Mouse (Mus musculus) midbrain, embryonic 15.5 days (tissue): Measurements from ENCODE around the gene Galnt11. TPM values are rescaled to one million over a fixed set of nuclear protein-coding genes. Genes with fewer than 3 reads are reported as not detected.
A peak's percentile ranks its signal among the peaks of the same experiment; 100 is the strongest.
"Not testable (repeated sequence)": the region's sequence is repeated elsewhere in the genome, so short reads cannot be mapped to it uniquely, and the experiment has no call there.

Experiments used
- ATAC-seq: fragments of 200-750 bp; cut with Nextera tagmentation; replicated peaks from 2 replicates; pipeline ENCODE4 v1.8.0; 2017; ENCODE audit warnings: moderate TSS enrichment
- H3K27ac ChIP-seq: fragments of 300-500 bp; sonication (generic); 2 replicates; pipeline ENCODE4 v1.5.1; 2015; ENCODE audit warnings: mild to moderate bottlenecking, inconsistent platforms
- H3K27me3 ChIP-seq: fragments of 300-500 bp; sonication (generic); replicated peaks from 2 replicates; pipeline ENCODE4 v1.6.1; 2015; ENCODE audit warnings: inconsistent platforms
- H3K36me3 ChIP-seq: fragments of 300-500 bp; sonication (generic); replicated peaks from 2 replicates; pipeline ENCODE4 v1.6.1; 2015; ENCODE audit warnings: inconsistent platforms
- H3K4me1 ChIP-seq: fragments of 300-500 bp; sonication (generic); 2 replicates; pipeline ENCODE4 v1.6.1; 2015; ENCODE audit warnings: inconsistent platforms
- H3K4me2 ChIP-seq: fragments of 300-500 bp; sonication (generic); 2 replicates; pipeline ENCODE4 v1.6.1; 2015; ENCODE audit warnings: inconsistent platforms, mild to moderate bottlenecking, moderate library complexity
- H3K4me3 ChIP-seq: fragments of 300-500 bp; sonication (generic); 2 replicates; pipeline ENCODE4 v1.5.1; 2015; ENCODE audit warnings: mild to moderate bottlenecking, inconsistent platforms
- H3K9ac ChIP-seq: fragments of 300-500 bp; sonication (generic); 2 replicates; pipeline ENCODE4 v1.6.1; 2015; ENCODE audit warnings: mild to moderate bottlenecking, inconsistent platforms
- H3K9me3 ChIP-seq: fragments of 300-500 bp; sonication (generic); 2 replicates; pipeline ENCODE4 v1.6.1; 2016; ENCODE audit warnings: inconsistent platforms
- WGBS: fragments of 180-500 bp; shearing (Covaris S2); methylation state at CpG from one replicate; pipeline ENCODE4 v1.1.7; 2015; ENCODE audit warnings: mixed read lengths; 5-methylcytosine and 5-hydroxymethylcytosine counted together
- polyA plus RNA-seq: library from polyadenylated mRNA; unstranded; fragments of >200 nt; fragmentation: Nextera tagmentation; extraction: Ambion mirVana; gene quantifications from 2 replicates; pipeline ENCODE4 v1.2.1, GENCODE M21; 2015

The Galnt11 gene
- polyA plus RNA-seq, 1 experiment from 2014 or later: 51.9 TPM

GRCm38 (mm10) chr5:25215006-25215405 lies 6.7 kb upstream of the Galnt11 start:
- Histone ChIP-seq H3K27me3 (no peaks in the 10 kb centered on the region), H3K4me1 (no peaks in the 10 kb centered on the region), H3K4me2 (no peak overlapping the region), H3K4me3 (no peak overlapping the region), H3K36me3 (no peaks in the 10 kb centered on the region), H3K27ac (no peak overlapping the region), H3K9me3 (no peaks in the 10 kb centered on the region), H3K9ac (no peak overlapping the region)
- WGBS: 90% methylated on average over 6 of the region's 6 CpGs
- no peak for ATAC-seq

- Histone ChIP-seq H3K4me1 (peaks cover 15% of the 10 kb centered on the region), H3K9ac (peak within 1 kb of the TSS; percentile 90), H3K9me3 (no peaks in the 10 kb centered on the region), H3K4me3 (peak within 1 kb of the TSS; percentile 88), H3K36me3 (no peaks in the 10 kb centered on the region), H3K27me3 (no peaks in the 10 kb centered on the region), H3K4me2 (peak within 1 kb of the TSS; percentile 67), H3K27ac (peak within 1 kb of the TSS; percentile 96)
- 3% methylated on average over 72 of the region's 72 CpGs for WGBS
- ATAC-seq: peak; percentile 98
These were observed 1.3 kb downstream of the Galnt11 start, which contains the start of gene E130116L18Rik for GRCm38 (mm10) chr5:25222752-25223702. Gene E130116L18Rik (minus strand): TSS chr5:25223153.

DNA sequence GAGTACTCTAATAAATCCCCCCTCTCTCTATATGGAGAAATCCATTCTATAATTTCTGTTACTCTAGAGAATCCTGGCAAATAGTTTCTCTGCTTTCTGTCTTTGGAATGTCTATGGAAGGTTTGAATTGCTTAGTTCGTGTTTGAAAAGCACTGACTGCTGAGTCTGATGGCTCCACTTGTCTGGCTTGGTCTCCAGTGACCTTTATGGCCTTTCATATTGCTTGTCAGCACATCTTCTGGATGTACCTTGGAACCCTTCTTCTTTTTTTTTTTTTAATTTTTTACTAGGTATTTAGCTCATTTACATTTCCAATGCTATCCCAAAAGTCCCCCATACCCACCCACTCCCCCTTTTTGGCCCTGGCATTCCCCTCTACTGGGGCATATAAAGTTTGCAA lies 2.7 kb downstream of the Galnt11 start:
- not testable (repeated sequence) for H3K4me3 ChIP-seq, H3K27ac ChIP-seq, H3K9ac ChIP-seq, H3K27me3 ChIP-seq, ATAC-seq, H3K9me3 ChIP-seq, H3K36me3 ChIP-seq
- peak overlapping the region; percentile 67; the same call in 1 of the 2 replicates for H3K4me2 ChIP-seq
- 79% methylated on average over 1 of the region's 1 CpGs for WGBS
- H3K4me1 ChIP-seq: peaks cover 15% of the 10 kb centered on the region

GRCm38 (mm10) chr5:25243101-25243500 lies 21.4 kb downstream of the Galnt11 start:
- H3K27ac ChIP-seq: no peak overlapping the region
- no peak for ATAC-seq
- no peaks in the 10 kb centered on the region for H3K9me3 ChIP-seq
- H3K27me3 ChIP-seq: no peaks in the 10 kb centered on the region
- no peak overlapping the region for H3K4me2 ChIP-seq
- H3K36me3 ChIP-seq: 0 out of 2 replicates have a peak, but pooled peaks cover 4% of the 10 kb centered on the region
- H3K9ac ChIP-seq: no peak overlapping the region
- WGBS: 97% methylated on average over 6 of the region's 6 CpGs
- H3K4me3 ChIP-seq: no peak overlapping the region
- H3K4me1 ChIP-seq: no peaks in the 10 kb centered on the region

DNA sequence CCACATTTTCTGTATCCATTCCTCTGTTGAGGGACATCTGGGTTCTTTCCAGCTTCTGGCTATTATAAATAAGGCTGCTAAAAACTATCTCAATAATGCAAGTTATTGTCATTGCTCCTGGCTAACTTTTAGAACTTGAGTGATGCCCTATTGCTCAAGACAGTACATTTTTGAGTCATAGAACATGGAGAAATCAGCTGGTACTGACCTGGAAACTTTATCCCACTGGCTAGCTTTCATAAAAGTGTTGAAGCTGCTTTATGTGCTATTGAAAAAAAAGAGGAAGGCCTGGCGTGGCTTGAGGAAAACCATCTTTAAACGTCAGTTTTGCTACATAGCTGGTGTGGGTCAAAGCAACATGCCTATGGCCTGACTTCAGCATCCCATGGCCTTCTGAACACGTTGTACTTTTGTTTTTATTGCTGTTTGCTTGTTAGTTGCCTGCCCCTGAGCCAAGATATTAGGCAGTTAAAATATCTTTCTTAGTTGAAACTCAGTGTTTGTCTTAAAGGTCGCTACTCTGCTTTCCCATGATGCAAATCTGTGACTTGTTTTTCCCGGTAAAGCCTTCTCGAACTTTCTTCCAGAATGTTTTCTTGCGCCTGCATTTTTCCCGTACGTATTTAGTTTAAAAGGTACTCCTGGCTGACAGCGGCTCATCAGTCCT lies 24.2 kb downstream of the Galnt11 start:
- Histone ChIP-seq H3K4me2 (no peak overlapping the region), H3K27me3 (no peaks in the 10 kb centered on the region), H3K36me3 (peaks cover 17% of the 10 kb centered on the region), H3K9me3 (no peaks in the 10 kb centered on the region), H3K27ac (no peak overlapping the region), H3K9ac (no peak overlapping the region), H3K4me1 (no peaks in the 10 kb centered on the region), H3K4me3 (no peak overlapping the region)
- ATAC-seq: no peak
- 89% methylated on average over 10 of the region's 10 CpGs for WGBS

DNA sequence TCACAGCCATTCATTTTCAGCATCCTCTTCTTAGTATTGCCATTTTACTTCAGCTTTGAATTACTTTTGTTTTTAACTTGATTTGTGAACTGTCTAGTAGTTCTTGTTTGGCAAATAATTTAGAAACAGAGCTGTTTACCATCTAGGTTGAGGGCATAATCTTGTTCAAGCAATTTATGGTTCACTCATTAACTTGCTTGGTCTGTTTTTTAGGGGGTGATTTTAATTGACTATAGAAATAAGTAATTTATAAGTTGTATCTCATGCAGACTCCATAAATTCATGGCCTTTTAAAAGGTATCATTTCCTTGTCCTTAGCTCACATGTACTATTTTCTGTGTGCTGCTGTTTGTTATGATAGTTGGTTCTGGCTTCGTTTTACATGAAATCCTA lies 24.8 kb downstream of the Galnt11 start:
- no peak overlapping the region for H3K9ac ChIP-seq
- no peak overlapping the region for H3K27ac ChIP-seq
- H3K9me3 ChIP-seq: no peaks in the 10 kb centered on the region
- H3K36me3 ChIP-seq: peaks cover 23% of the 10 kb centered on the region
- H3K27me3 ChIP-seq: no peaks in the 10 kb centered on the region
- no peak overlapping the region for H3K4me3 ChIP-seq
- no peak overlapping the region for H3K4me2 ChIP-seq
- no peak for ATAC-seq
- H3K4me1 ChIP-seq: no peaks in the 10 kb centered on the region
- WGBS: 73% methylated on average over 1 of the region's 1 CpGs

GRCm38 (mm10) chr5:25247036-25247435 lies 25.3 kb downstream of the Galnt11 start:
- no peak overlapping the region for H3K9ac ChIP-seq
- H3K36me3 ChIP-seq: peaks cover 28% of the 10 kb centered on the region
- H3K4me2 ChIP-seq: no peak overlapping the region
- WGBS: 84% methylated on average over 3 of the region's 3 CpGs
- H3K9me3 ChIP-seq: no peaks in the 10 kb centered on the region
- no peak overlapping the region for H3K4me3 ChIP-seq
- ATAC-seq: no peak
- no peak overlapping the region for H3K27ac ChIP-seq
- no peaks in the 10 kb centered on the region for H3K27me3 ChIP-seq
- no peaks in the 10 kb centered on the region for H3K4me1 ChIP-seq

GRCm38 (mm10) chr5:25252423-25252822 lies 30.7 kb downstream of the Galnt11 start:
- no peak for ATAC-seq
- Histone ChIP-seq H3K9ac (no peak overlapping the region), H3K4me2 (no peak overlapping the region), H3K9me3 (no peaks in the 10 kb centered on the region), H3K36me3 (peaks cover 43% of the 10 kb centered on the region), H3K4me3 (no peak overlapping the region), H3K27ac (no peak overlapping the region), H3K27me3 (no peaks in the 10 kb centered on the region), H3K4me1 (no peaks in the 10 kb centered on the region)
- 83% methylated on average over 2 of the region's 2 CpGs for whole genome bisulfite sequencing

DNA sequence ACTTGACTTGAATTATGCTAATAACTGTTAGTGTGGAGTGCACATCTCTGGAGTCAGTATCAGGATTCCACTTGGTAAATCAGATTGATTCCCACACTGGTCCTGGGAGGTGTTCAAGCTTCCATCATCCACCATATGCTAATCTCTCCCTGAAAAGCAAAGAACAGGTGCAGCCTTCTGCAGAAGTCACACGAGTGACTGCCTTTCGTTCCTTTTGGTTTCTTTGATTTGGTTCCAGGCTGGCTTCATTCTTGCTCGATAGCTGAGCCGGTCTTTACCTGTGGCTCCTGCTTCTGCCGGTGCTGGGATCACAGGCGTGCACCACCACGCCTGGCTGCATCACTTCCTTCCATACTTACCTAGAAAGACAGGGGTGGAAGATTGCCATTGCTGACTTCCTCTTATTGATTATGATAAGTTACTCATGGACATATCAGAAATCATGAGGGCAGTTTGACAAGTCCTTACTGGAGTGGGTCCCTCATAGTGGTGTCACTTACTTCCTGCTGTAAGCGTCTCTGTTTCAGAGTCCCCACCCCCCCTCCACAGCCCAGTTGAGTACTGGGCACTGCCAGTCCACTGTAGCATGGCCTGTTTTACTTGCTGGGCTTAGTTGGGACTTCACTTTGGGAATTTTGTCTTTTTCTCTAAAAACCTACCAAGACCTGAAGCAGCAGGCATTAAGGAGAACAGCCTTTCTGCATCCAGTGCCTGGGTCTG lies 31.3 kb downstream of the Galnt11 start:
- Histone ChIP-seq H3K27me3 (no peaks in the 10 kb centered on the region), H3K27ac (no peak overlapping the region), H3K36me3 (peaks cover 49% of the 10 kb centered on the region), H3K4me2 (no peak overlapping the region), H3K4me3 (no peak overlapping the region), H3K4me1 (no peaks in the 10 kb centered on the region), H3K9ac (no peak overlapping the region), H3K9me3 (no peaks in the 10 kb centered on the region)
- WGBS: 97% methylated on average over 8 of the region's 8 CpGs
- ATAC-seq: no peak

- no peak overlapping the region for H3K4me2 ChIP-seq
- H3K4me1 ChIP-seq: no peaks in the 10 kb centered on the region
- no peak for ATAC-seq
- no peak overlapping the region for H3K4me3 ChIP-seq
- no peaks in the 10 kb centered on the region for H3K9me3 ChIP-seq
- WGBS: 91% methylated on average over 4 of the region's 4 CpGs
- peaks cover 59% of the 10 kb centered on the region for H3K36me3 ChIP-seq
- H3K27me3 ChIP-seq: no peaks in the 10 kb centered on the region
- no peak overlapping the region for H3K9ac ChIP-seq
- no peak overlapping the region for H3K27ac ChIP-seq
These were observed 32.8 kb downstream of the Galnt11 start for GRCm38 (mm10) chr5:25254491-25254890.

DNA sequence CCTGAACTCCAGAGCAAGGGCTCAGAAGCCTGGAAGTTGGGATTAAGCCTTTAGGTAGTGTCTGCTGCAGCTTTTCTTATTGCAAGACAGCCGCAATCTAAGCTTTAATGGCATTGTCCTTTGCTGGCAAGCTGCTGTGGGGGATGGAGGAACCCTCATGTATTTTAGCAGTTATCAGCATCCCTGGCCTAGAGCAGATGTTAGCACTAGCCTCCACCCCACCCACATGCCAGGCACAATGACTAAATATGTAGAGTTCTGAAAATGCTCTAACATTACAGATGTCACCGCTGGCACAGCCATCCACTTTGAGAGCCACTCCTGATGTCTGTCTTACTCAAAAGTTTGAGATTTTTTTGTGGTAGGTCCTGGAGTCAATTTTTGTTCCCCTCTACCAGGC lies 35.0 kb downstream of the Galnt11 start:
- 71% methylated on average over 2 of the region's 2 CpGs for WGBS
- Histone ChIP-seq H3K9ac (no peak overlapping the region), H3K36me3 (peaks cover 38% of the 10 kb centered on the region), H3K4me1 (no peaks in the 10 kb centered on the region), H3K9me3 (no peaks in the 10 kb centered on the region), H3K4me3 (no peak overlapping the region), H3K27me3 (no peaks in the 10 kb centered on the region), H3K4me2 (no peak overlapping the region), H3K27ac (no peak overlapping the region)
- ATAC-seq: no peak

DNA sequence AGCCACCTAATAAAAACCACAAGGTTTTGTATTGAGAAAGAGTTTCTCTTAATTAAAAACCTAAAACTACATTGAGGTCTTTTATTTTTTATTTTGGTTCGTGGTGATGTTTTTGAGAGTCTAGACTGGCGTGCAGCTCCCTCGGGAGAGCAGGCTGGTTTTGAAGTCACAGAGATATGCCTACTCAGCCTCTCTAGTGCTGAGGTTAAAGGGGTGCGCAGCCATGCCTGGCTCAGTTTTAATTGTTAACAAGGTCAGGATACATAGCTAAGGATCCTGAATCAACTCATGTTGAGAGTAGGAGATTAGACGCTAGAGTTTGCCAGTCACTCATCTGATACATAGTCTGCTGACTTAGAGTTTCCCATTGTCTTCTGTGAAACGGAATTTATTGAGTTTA lies 39.7 kb downstream of the Galnt11 start:
- no peaks in the 10 kb centered on the region for H3K27me3 ChIP-seq
- no peak overlapping the region for H3K9ac ChIP-seq
- no peaks in the 10 kb centered on the region for H3K9me3 ChIP-seq
- WGBS: 86% methylated on average over 6 of the region's 6 CpGs
- H3K27ac ChIP-seq: no peak overlapping the region
- H3K4me2 ChIP-seq: no peak overlapping the region
- no peak overlapping the region for H3K4me3 ChIP-seq
- ATAC-seq: no peak
- H3K4me1 ChIP-seq: no peaks in the 10 kb centered on the region
- H3K36me3 ChIP-seq: peaks cover 29% of the 10 kb centered on the region; the same call in 1 of the 2 replicates
